Mouse (Mus musculus) embryonic facial prominence, embryonic 11.5 days (tissue): ENCODE results near the gene Sspn. TPM values are rescaled to one million over a fixed set of nuclear protein-coding genes. Genes with fewer than 3 reads are reported as not detected.

ENCODE experiments used
- ATAC-seq: fragments of 200-750 bp; cut with Nextera tagmentation; replicated peaks from 2 replicates; pipeline ENCODE4 v1.8.0; 2017; ENCODE audit warnings: low read depth; ENCODE audit not compliant: insufficient number of reproducible peaks, low FRiP score, low TSS enrichment
- DNase-seq: peaks from one replicate; pipeline ENCODE4 v3.0.0-alpha.2; 2015; ENCODE audit warnings: low spot score
- H3K27ac ChIP-seq: fragments of 300-500 bp; sonication (generic); replicated peaks from 2 replicates; pipeline ENCODE4 v1.5.1; 2014; ENCODE audit warnings: mild to moderate bottlenecking, low read depth, low read length, control low read depth
- H3K27me3 ChIP-seq: fragments of 300-500 bp; sonication (generic); 2 replicates; pipeline ENCODE4 v1.6.1; 2014; ENCODE audit warnings: mild to moderate bottlenecking, low read length, moderate library complexity, mixed read lengths; ENCODE audit not compliant: control insufficient read depth, insufficient read depth
- H3K36me3 ChIP-seq: fragments of 300-500 bp; sonication (generic); replicated peaks from 2 replicates; pipeline ENCODE4 v1.6.1; 2014; ENCODE audit warnings: low read depth, mild to moderate bottlenecking, low read length, moderate library complexity, mixed read lengths; ENCODE audit not compliant: control insufficient read depth, insufficient read depth
- H3K4me1 ChIP-seq: fragments of 300-500 bp; sonication (generic); 2 replicates; pipeline ENCODE4 v1.6.1; 2014; ENCODE audit warnings: low read length, mixed read lengths; ENCODE audit not compliant: control insufficient read depth, insufficient read depth
- H3K4me2 ChIP-seq: fragments of 300-500 bp; sonication (generic); 2 replicates; pipeline ENCODE4 v1.6.1; 2014; ENCODE audit warnings: low read depth, mild to moderate bottlenecking, control low read depth, low read length, moderate library complexity
- H3K4me3 ChIP-seq: fragments of 300-500 bp; sonication (generic); 2 replicates; pipeline ENCODE4 v1.5.1; 2014; ENCODE audit warnings: low read depth, low read length, control low read depth
- H3K9ac ChIP-seq: fragments of 300-500 bp; sonication (generic); replicated peaks from 2 replicates; pipeline ENCODE4 v1.6.1; 2014; ENCODE audit warnings: mild to moderate bottlenecking, control low read depth, low read length
- H3K9me3 ChIP-seq: fragments of 300-500 bp; sonication (generic); replicated peaks from 2 replicates; pipeline ENCODE4 v1.6.1; 2016; ENCODE audit warnings: mild to moderate bottlenecking, low read length, inconsistent platforms, mixed read lengths; ENCODE audit not compliant: control insufficient read depth
- WGBS: fragments of 180-500 bp; shearing (Covaris S2); extraction: QIAGEN DNeasy Blood & Tissue Kit; methylation state at CpG from one replicate; pipeline ENCODE4 v1.1.7; 2014; 5-methylcytosine and 5-hydroxymethylcytosine counted together
- polyA plus RNA-seq: library from polyadenylated mRNA; unstranded; fragments of >200 nt; fragmentation: Nextera tagmentation; extraction: Ambion mirVana; gene quantifications from 2 replicates; pipeline ENCODE4 v1.2.1, GENCODE M21; 2014

Sspn gene
- polyA plus RNA-seq, 1 experiment from 2014 or later, result 4.1 TPM

- DNase-seq (no peak), ATAC-seq (no peak)
- WGBS, result 75% methylated on average over 11 of the region's 11 CpGs
- H3K27me3 ChIP-seq, result no peaks in the 10 kb centered on the region
- H3K9ac ChIP-seq, result no peak overlapping the region
- H3K27ac ChIP-seq, result no peak overlapping the region
- no peaks in the 10 kb centered on the region for H3K4me1 ChIP-seq
- no peaks in the 10 kb centered on the region for H3K36me3 ChIP-seq
- H3K4me2 ChIP-seq, result no peak overlapping the region
- H3K4me3 ChIP-seq, result no peak overlapping the region
- no peaks in the 10 kb centered on the region for H3K9me3 ChIP-seq
Observed at GRCm38 (mm10) chr6:146005129-146005886, 73.9 kb downstream of the Sspn start.

DNA sequence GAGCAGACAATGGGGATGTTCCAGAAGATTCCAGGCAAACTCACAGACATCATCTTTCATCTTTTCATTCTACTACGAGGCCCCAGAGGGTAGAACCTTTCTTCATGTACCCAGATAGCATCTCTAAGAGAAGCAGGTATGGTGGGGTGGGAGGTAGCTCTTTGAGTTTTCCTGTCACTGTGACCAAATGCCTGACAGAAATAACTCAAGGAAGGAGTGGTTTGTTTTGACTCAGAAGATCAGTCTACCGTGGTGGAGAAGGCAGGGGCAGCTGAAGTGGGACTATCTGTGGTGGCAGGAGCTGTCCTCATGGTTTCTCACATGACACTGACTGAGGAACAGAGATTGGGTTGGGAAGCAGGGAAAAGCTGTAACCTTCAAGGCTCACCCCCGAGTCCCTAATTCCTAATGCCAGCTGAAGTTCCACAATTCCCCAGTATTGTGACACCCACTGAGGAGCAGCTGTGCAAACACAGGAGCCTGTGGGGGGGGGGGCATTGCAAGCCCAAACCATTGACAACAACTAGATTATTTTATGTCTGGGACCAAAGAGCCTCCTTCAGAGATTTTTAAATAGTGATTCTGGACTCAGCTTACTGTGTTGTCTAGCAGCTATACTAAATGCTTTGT lies 74.6 kb downstream of the Sspn start:
- Histone ChIP-seq H3K9me3 (no peaks in the 10 kb centered on the region), H3K9ac (no peak overlapping the region), H3K4me1 (no peaks in the 10 kb centered on the region), H3K27me3 (no peaks in the 10 kb centered on the region), H3K4me3 (no peak overlapping the region), H3K36me3 (no peaks in the 10 kb centered on the region), H3K4me2 (no peak overlapping the region), H3K27ac (no peak overlapping the region)
- DNase-seq (no peak), ATAC-seq (no peak)
- 58% methylated on average over 3 of the region's 3 CpGs for WGBS

DNA sequence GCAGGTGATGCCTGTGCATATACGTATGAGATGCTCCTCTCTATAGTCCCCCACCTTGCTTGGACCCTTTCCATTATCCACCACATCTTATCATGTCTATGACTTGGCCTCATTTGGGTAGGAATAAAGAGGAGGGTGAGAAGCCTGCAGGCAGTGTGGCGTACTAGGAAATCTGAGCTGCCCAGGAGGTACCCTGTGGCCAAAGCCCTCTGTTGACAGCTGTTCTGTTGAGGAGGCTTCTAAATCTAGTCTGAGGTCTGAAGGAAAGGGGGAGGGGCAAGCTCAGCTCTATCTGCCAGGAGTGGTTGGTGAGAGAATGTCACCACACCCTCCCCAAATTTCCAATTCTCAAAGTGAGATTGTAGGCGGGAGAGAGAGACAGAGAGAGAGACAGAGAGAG lies 75.3 kb downstream of the Sspn start:
- Histone ChIP-seq H3K27me3 (no peaks in the 10 kb centered on the region), H3K4me2 (no peak overlapping the region), H3K9me3 (no peaks in the 10 kb centered on the region), H3K4me3 (no peak overlapping the region), H3K36me3 (no peaks in the 10 kb centered on the region), H3K9ac (no peak overlapping the region), H3K27ac (no peak overlapping the region), H3K4me1 (no peaks in the 10 kb centered on the region)
- DNase-seq, result no peak
- no peak for ATAC-seq
- 46% methylated on average over 3 of the region's 3 CpGs for whole genome bisulfite sequencing

DNA sequence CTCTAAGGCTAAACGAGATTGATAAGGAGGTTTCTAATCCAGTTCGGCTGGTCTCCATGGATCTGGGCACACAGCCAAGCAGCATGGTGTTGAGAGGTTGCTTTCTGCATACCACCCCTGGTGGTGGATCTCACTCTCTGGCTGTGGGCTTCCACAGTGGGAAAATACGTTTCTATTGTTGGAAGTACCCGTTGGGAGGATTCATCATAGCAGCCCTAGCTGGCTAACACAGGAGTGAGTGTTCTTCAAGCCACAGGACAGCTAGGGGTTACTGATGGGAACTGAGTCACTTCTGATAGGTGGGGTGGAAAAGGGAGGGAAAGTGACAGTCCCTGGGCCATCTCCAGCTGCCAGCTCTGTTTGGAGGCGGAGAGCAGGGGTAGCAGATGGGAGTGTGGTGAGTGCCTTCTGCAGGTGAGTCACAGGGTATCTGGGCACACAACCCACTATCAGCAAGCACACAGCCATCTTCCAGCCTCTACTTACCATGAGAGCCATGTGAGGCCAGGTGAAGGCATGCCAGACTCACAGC lies 77.1 kb downstream of the Sspn start:
- H3K4me2 ChIP-seq, result no peak overlapping the region
- no peak overlapping the region for H3K27ac ChIP-seq
- H3K36me3 ChIP-seq, result no peaks in the 10 kb centered on the region
- H3K9ac ChIP-seq, result no peak overlapping the region
- 66% methylated on average over 5 of the region's 5 CpGs for WGBS
- no peaks in the 10 kb centered on the region for H3K27me3 ChIP-seq
- ATAC-seq (no peak), DNase-seq (no peak)
- H3K9me3 ChIP-seq, result no peaks in the 10 kb centered on the region
- no peaks in the 10 kb centered on the region for H3K4me1 ChIP-seq
- H3K4me3 ChIP-seq, result no peak overlapping the region

DNA sequence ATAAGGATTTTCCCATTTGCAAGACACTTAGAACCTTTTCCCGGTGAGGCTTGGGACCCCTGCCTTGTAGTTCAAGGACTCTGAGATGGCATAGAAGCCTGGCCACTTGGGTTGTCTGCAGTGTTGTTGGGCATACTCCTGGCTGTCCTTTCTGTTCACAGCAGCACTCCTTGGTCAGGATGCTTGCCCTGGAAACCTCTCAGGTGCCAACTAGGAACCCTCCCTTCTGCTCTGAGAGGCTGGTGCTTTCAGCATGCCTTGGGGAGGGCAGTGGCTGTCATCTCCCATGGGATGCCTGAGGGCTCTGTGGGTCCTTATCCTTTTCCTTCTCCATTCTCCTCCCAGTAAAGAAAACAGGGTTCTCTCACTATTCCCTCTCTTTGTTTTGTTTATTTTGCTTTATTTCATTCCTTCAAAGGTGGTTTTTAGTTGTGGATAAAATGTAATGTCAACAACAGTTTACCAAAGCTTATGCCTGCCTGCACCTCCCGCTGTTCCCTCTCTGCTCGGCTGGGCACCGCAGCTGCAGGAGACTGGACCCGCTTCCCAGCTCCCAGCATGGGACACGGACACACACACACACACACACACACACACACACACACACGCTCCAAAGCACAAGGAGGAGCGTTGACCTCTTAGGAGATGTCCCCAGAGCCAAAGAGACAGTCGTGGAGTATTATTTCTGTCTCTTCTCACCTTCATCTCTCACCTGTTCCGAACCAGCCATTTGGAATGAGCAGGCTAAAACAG lies 77.9 kb downstream of the Sspn start:
- Histone ChIP-seq H3K27me3 (no peaks in the 10 kb centered on the region), H3K4me2 (no peak overlapping the region), H3K4me3 (no peak overlapping the region), H3K4me1 (no peaks in the 10 kb centered on the region), H3K9me3 (no peaks in the 10 kb centered on the region), H3K27ac (no peak overlapping the region), H3K36me3 (no peaks in the 10 kb centered on the region), H3K9ac (no peak overlapping the region)
- no peak for ATAC-seq
- no peak for DNase-seq
- 65% methylated on average over 10 of the region's 10 CpGs for WGBS

GRCm38 (mm10) chr6:146010093-146010764 lies 78.8 kb downstream of the Sspn start:
- H3K27ac ChIP-seq, result no peak overlapping the region
- H3K9me3 ChIP-seq, result no peaks in the 10 kb centered on the region
- no peaks in the 10 kb centered on the region for H3K4me1 ChIP-seq
- H3K4me2 ChIP-seq, result no peak overlapping the region
- WGBS, result 67% methylated on average over 12 of the region's 12 CpGs
- ATAC-seq (no peak), DNase-seq (no peak)
- no peak overlapping the region for H3K9ac ChIP-seq
- no peaks in the 10 kb centered on the region for H3K27me3 ChIP-seq
- H3K36me3 ChIP-seq, result no peaks in the 10 kb centered on the region
- H3K4me3 ChIP-seq, result no peak overlapping the region

- 88% methylated on average over 3 of the region's 3 CpGs for WGBS
- ATAC-seq (no peak), DNase-seq (no peak)
Observed at GRCm38 (mm10) chr6:146014312-146014711, 82.9 kb downstream of the Sspn start.

More at GRCm38 (mm10) chr6:146014312-146014711, 82.9 kb downstream of the Sspn start:
- Histone ChIP-seq H3K4me3 (no peak overlapping the region), H3K9me3 (no peaks in the 10 kb centered on the region), H3K36me3 (no peaks in the 10 kb centered on the region), H3K9ac (no peak overlapping the region), H3K4me2 (no peak overlapping the region), H3K4me1 (no peaks in the 10 kb centered on the region), H3K27me3 (no peaks in the 10 kb centered on the region), H3K27ac (no peak overlapping the region)
